Comparison of ENCODE assay signal across 25 mouse cellular contexts in genomic region chr9:113340036-113340435, GRCm38 (mm10).
DNase-seq lines count a peak whose midpoint lies in the region; ATAC-seq and TF ChIP-seq lines count a peak whose summit lies in the region.
"Had no signal": no experiment of that assay in that cellular context is flagged by ENCODE, and none has a peak within 500 bp of the region (broad histone marks: within the 10 kb centered on the region; RNA-seq: fewer than 3 reads in every experiment).

No protein-coding gene starts in this region.

- intact Hi-C loops in left cerebral cortex, adult 2 months (cut with DNase I): loop anchor here (5.0 to 10.0 kb wide), 6 partner anchors 38 to 1105 kb away; partner anchors contain the start of gene Arpp21
- intact Hi-C loops in left cerebral cortex, postnatal 10 days (cut with DNase I): loop anchor here (5.0 to 10.0 kb wide), 4 partner anchors 93 to 285 kb away; no protein-coding TSS in a partner anchor

- no peak overlapping the region for H3K4me3 ChIP-seq in left cerebral cortex, adult 2 months
- H3K4me3 ChIP-seq: embryonic facial prominence, embryonic 13.5 days; embryonic facial prominence, embryonic 15.5 days; erythroblast, embryonic 14.5 days; forebrain, embryonic 10.5 days; forebrain, embryonic 12.5 days had no signal

- peak; percentile 60 for ATAC-seq in frontal cortex, adult (ENCODE audit: low TSS enrichment)
- ATAC-seq: CD4-positive, CD25-positive, alpha-beta regulatory T cell, adult 4 months; forebrain, embryonic 14.5 days; forebrain, embryonic 16.5 days had no signal

- no peak for TF ChIP-seq CTCF in left cerebral cortex, adult 2 months (IDR thresholded peaks at IDR 0.05)

- DNase-seq in frontal cortex, postnatal 14 days (ENCODE audit: low spot score in 2 of 2): no peak
- no peak for DNase-seq in left cerebral cortex, adult 2 months (ENCODE audit: extremely low spot score in 1 of 2, low spot score in 2 of 2)
- no peak for DNase-seq in left cerebral cortex, postnatal 10 days (ENCODE audit: extremely low spot score in 1 of 2, low spot score in 2 of 2)
- peak; percentile 88 for DNase-seq in brain, adult 2 months (ENCODE audit: low read depth, low spot score)
- peak; percentile 71 for DNase-seq in telencephalon, adult 2 months (ENCODE audit: low read depth, low spot score)
- DNase-seq in lung, postnatal 25 days (ENCODE audit: low spot score): no peak
- DNase-seq: adrenal gland, adult 2 months; adrenal gland, postnatal 10 days; adrenal gland, postnatal 25 days; B cell, adult 2 months; cerebellum, adult 11-12 months; cerebellum, adult 2 months; cerebellum, adult 9-10 months; cerebellum, postnatal 10 days; cerebellum, postnatal 25 days; embryo, embryonic 11 days had no signal

- peak overlapping the region; percentile 87 for H3K27ac ChIP-seq in left cerebral cortex, adult 2 months
- H3K27ac ChIP-seq: embryonic facial prominence, embryonic 13.5 days; embryonic facial prominence, embryonic 15.5 days; forebrain, embryonic 10.5 days; forebrain, embryonic 12.5 days had no signal

Comparison
In these comparisons a context has a peak if more than half of its experiments do, and no peak if none do; other contexts are left out.
1. DNase-seq: peak in brain, adult 2 months (single experiment) and telencephalon, adult 2 months (single experiment); none in frontal cortex, postnatal 14 days (0 of 2), left cerebral cortex, adult 2 months (0 of 2), left cerebral cortex, postnatal 10 days (0 of 2) and lung, postnatal 25 days (single experiment).